Mouse (Mus musculus): ENCODE measurements around the gene Grk6. TPM values are rescaled to one million over a fixed set of nuclear protein-coding genes. Genes with fewer than 3 reads are reported as not detected.

The Grk6 gene
- total and polyA plus RNA-seq, 3 experiments = 83.2 to 96.7 TPM; not detected in 1

- H3K9ac ChIP-seq (ENCODE audit: control insufficient read depth, low read depth, low read length, poor library complexity, severe bottlenecking) = no peak overlapping the region
- H3K4me1 ChIP-seq (ENCODE audit: control insufficient read depth in 1 of 2, insufficient read depth in 2 of 2, low read length in 2 of 2) = peaks cover 0 to 1% of the 10 kb centered on the region in 2 experiments; a peak in 1 of 4 replicates
- peaks cover 0 to under 1% of the 10 kb centered on the region in 2 experiments; a peak in 1 of 4 replicates for H3K36me3 ChIP-seq (ENCODE audit: control insufficient read depth in 1 of 2, insufficient read depth in 2 of 2, low read length in 2 of 2)
- H3K27me3 ChIP-seq (ENCODE audit: control insufficient read depth in 1 of 2, insufficient read depth in 2 of 2, low read length in 2 of 2) = no peaks in the 10 kb centered on the region
- TF ChIP-seq MYC (IDR thresholded peaks at IDR 0.05; ENCODE audit: low read depth, low read length) (no peak), RAD21 (IDR thresholded peaks at IDR 0.05; ENCODE audit: low read depth, low read length) (no peak), CHD2 (IDR thresholded peaks at IDR 0.05; ENCODE audit: low read length) (no peak), KAT2A (conservative IDR thresholded peaks at IDR 0.05; ENCODE audit: low read depth, low read length) (no peak), CTCF (IDR thresholded peaks at IDR 0.05 in 2 of 3, conservative IDR thresholded peaks at IDR 0.05 in 1 of 3; ENCODE audit: control insufficient read depth in 1 of 3, insufficient read depth in 1 of 3, low read depth in 2 of 3, low read length in 3 of 3, poor library complexity in 1 of 3, severe bottlenecking in 1 of 3) (no peak), BHLHE40 (IDR thresholded peaks at IDR 0.05; ENCODE audit: borderline replicate concordance, low read depth, low read length) (no peak), E2F4 (IDR thresholded peaks at IDR 0.05; ENCODE audit: borderline replicate concordance, low read depth, low read length) (no peak), SIN3A (IDR thresholded peaks at IDR 0.05; ENCODE audit: low read length) (no peak), TAL1 (IDR thresholded peaks at IDR 0.05; ENCODE audit: low read length) (no peak), NRF1 (IDR thresholded peaks at IDR 0.05; ENCODE audit: insufficient read depth, low read depth, low read length, poor library complexity, severe bottlenecking) (no peak), ELF1 (IDR thresholded peaks at IDR 0.05; ENCODE audit: low read depth, low read length) (no peak)
- no peak overlapping the region for H3K4me3 ChIP-seq (ENCODE audit: control insufficient read depth in 1 of 2, insufficient read depth in 1 of 2, low read depth in 2 of 2, low read length in 2 of 2)
- no peaks in the 10 kb centered on the region for H3K9me3 ChIP-seq (replicated peaks; ENCODE audit: insufficient read depth, low read length)
- DNase-seq (ENCODE audit: low read depth, low spot score) = no peak
- no peak overlapping the region for H3K27ac ChIP-seq (ENCODE audit: control insufficient read depth, low read depth, low read length)
- no peaks in the 10 kb centered on the region for H3K79me2 ChIP-seq (ENCODE audit: control insufficient read depth, insufficient read depth, low read length, poor library complexity)
Measured at GRCm38 (mm10) chr13:55504390-55504789, 59.5 kb downstream of the Grk6 start.

GRCm38 (mm10) chr13:55505810-55506209 is 60.9 kb downstream of the Grk6 start:
- no peak overlapping the region for H3K4me3 ChIP-seq (ENCODE audit: control insufficient read depth in 1 of 2, insufficient read depth in 1 of 2, low read depth in 2 of 2, low read length in 2 of 2)
- H3K9me3 ChIP-seq (replicated peaks; ENCODE audit: insufficient read depth, low read length) = no peaks in the 10 kb centered on the region
- no peak for TF ChIP-seq ZMIZ1 (IDR thresholded peaks at IDR 0.05; ENCODE audit: low read depth, low read length)
- no peak for TF ChIP-seq ETS1 (IDR thresholded peaks at IDR 0.05; ENCODE audit: low read depth, low read length)
- no peak for TF ChIP-seq SMC3 (IDR thresholded peaks at IDR 0.05; ENCODE audit: low read depth, low read length)
- TF ChIP-seq TCF12 (IDR thresholded peaks at IDR 0.05; ENCODE audit: low read depth, low read length) = no peak
- TF ChIP-seq MAX (IDR thresholded peaks at IDR 0.05; ENCODE audit: low read length) = no peak
- no peak for TF ChIP-seq USF1 (IDR thresholded peaks at IDR 0.05; ENCODE audit: low read depth, low read length)
- TF ChIP-seq MYC (IDR thresholded peaks at IDR 0.05; ENCODE audit: low read depth, low read length) = no peak
- TF ChIP-seq EP300 (IDR thresholded peaks at IDR 0.05; ENCODE audit: low read depth in 1 of 2, low read length in 2 of 2) = no peak
- TF ChIP-seq NRF1 (IDR thresholded peaks at IDR 0.05; ENCODE audit: insufficient read depth, low read depth, low read length, poor library complexity, severe bottlenecking) = no peak
- no peak for TF ChIP-seq JUND (IDR thresholded peaks at IDR 0.05; ENCODE audit: low read depth, low read length)
- no peak for TF ChIP-seq POLR2AphosphoS2 (IDR thresholded peaks at IDR 0.05; ENCODE audit: low read length)
- TF ChIP-seq TAL1 (IDR thresholded peaks at IDR 0.05; ENCODE audit: low read length) = no peak
- no peak for TF ChIP-seq USF2 (IDR thresholded peaks at IDR 0.05; ENCODE audit: borderline replicate concordance in 1 of 2, insufficient read depth in 1 of 2, low read depth in 1 of 2, low read length in 2 of 2)
- no peaks in the 10 kb centered on the region for H3K27me3 ChIP-seq (ENCODE audit: control insufficient read depth in 1 of 2, insufficient read depth in 2 of 2, low read length in 2 of 2)
- H3K36me3 ChIP-seq (ENCODE audit: control insufficient read depth in 1 of 2, insufficient read depth in 2 of 2, low read length in 2 of 2) = peaks cover 0 to 13% of the 10 kb centered on the region in 2 experiments; a peak in 2 of 4 replicates
- H3K9ac ChIP-seq (ENCODE audit: control insufficient read depth, low read depth, low read length, poor library complexity, severe bottlenecking) = no peak overlapping the region
- no peak overlapping the region for H3K27ac ChIP-seq (ENCODE audit: control insufficient read depth, low read depth, low read length)
- H3K4me1 ChIP-seq (ENCODE audit: control insufficient read depth in 1 of 2, insufficient read depth in 2 of 2, low read length in 2 of 2) = peaks cover 12 to 16% of the 10 kb centered on the region in 2 experiments
- DNase-seq (ENCODE audit: low read depth, low spot score) = no peak
- no peaks in the 10 kb centered on the region for H3K79me2 ChIP-seq (ENCODE audit: control insufficient read depth, insufficient read depth, low read length, poor library complexity)
